Mouse (Mus musculus) stomach, postnatal 0 days (tissue): ENCODE data around the gene Gnaz. TPM values are rescaled to one million over a fixed set of nuclear protein-coding genes. Genes with fewer than 3 reads are reported as not detected.
A peak's percentile ranks its signal among the peaks of the same experiment; 100 is the strongest.

Source experiments
- ATAC-seq: fragments of 200-750 bp; cut with Nextera tagmentation; 2 replicates; pipeline ENCODE4 v1.8.0; 2017; ENCODE audit not compliant: low FRiP score, low TSS enrichment
- DNase-seq: peaks from one replicate; pipeline ENCODE4 v3.0.0-alpha.2; 2016; ENCODE audit warnings: low spot score
- H3K27ac ChIP-seq: fragments of 300-500 bp; sonication (generic); replicated peaks from 2 replicates; pipeline ENCODE4 v1.5.1; 2014; ENCODE audit warnings: mild to moderate bottlenecking, control low read depth
- H3K27me3 ChIP-seq: fragments of 300-500 bp; sonication (generic); 2 replicates; pipeline ENCODE4 v1.6.1; 2014; ENCODE audit warnings: low read length; ENCODE audit not compliant: control insufficient read depth, insufficient read depth
- H3K36me3 ChIP-seq: fragments of 300-500 bp; sonication (generic); 2 replicates; pipeline ENCODE4 v1.6.1; 2014; ENCODE audit warnings: low read length, mixed read lengths; ENCODE audit not compliant: control insufficient read depth, insufficient read depth
- H3K4me1 ChIP-seq: fragments of 300-500 bp; sonication (generic); replicated peaks from 2 replicates; pipeline ENCODE4 v1.6.1; 2014; ENCODE audit warnings: antibody characterized with exemption; ENCODE audit not compliant: control insufficient read depth, insufficient read depth
- H3K4me2 ChIP-seq: fragments of 300-500 bp; sonication (generic); replicated peaks from 2 replicates; pipeline ENCODE4 v1.6.1; 2014; ENCODE audit warnings: low read depth, mild to moderate bottlenecking, control low read depth, moderate library complexity
- H3K4me3 ChIP-seq: fragments of 300-500 bp; sonication (generic); 2 replicates; pipeline ENCODE4 v1.5.1; 2014; ENCODE audit warnings: low read depth, low read length, control low read depth
- H3K9ac ChIP-seq: fragments of 300-500 bp; sonication (generic); 2 replicates; pipeline ENCODE4 v1.6.1; 2014; ENCODE audit warnings: mild to moderate bottlenecking, low read length, control low read depth, mixed read lengths
- H3K9me3 ChIP-seq: fragments of 300-500 bp; sonication (generic); 2 replicates; pipeline ENCODE4 v1.6.1; 2016; ENCODE audit warnings: low read length; ENCODE audit not compliant: control insufficient read depth
- CTCF ChIP-seq: IDR thresholded peaks from 2 replicates; pipeline ENCODE4 v1.5.1; 2016; ENCODE audit warnings: antibody characterized with exemption, low read depth, mild to moderate bottlenecking, moderate library complexity
- EP300 ChIP-seq: optimal IDR thresholded peaks from 2 replicates; pipeline ENCODE3; 2016; ENCODE audit warnings: antibody characterized with exemption
- WGBS: fragments of 180-500 bp; shearing (Covaris S2); extraction: QIAGEN DNeasy Blood & Tissue Kit; methylation state at CpG from one replicate; pipeline ENCODE4 v1.1.7; 2014; 5-methylcytosine and 5-hydroxymethylcytosine counted together
- polyA plus RNA-seq: library from polyadenylated mRNA; unstranded; fragments of >200 nt; fragmentation: Nextera tagmentation; extraction: Ambion mirVana; gene quantifications from 2 replicates; pipeline ENCODE4 v1.2.1, GENCODE M21; 2015

The Gnaz gene
- polyA plus RNA-seq, 1 experiment from 2014 or later: 3.4 TPM

DNA sequence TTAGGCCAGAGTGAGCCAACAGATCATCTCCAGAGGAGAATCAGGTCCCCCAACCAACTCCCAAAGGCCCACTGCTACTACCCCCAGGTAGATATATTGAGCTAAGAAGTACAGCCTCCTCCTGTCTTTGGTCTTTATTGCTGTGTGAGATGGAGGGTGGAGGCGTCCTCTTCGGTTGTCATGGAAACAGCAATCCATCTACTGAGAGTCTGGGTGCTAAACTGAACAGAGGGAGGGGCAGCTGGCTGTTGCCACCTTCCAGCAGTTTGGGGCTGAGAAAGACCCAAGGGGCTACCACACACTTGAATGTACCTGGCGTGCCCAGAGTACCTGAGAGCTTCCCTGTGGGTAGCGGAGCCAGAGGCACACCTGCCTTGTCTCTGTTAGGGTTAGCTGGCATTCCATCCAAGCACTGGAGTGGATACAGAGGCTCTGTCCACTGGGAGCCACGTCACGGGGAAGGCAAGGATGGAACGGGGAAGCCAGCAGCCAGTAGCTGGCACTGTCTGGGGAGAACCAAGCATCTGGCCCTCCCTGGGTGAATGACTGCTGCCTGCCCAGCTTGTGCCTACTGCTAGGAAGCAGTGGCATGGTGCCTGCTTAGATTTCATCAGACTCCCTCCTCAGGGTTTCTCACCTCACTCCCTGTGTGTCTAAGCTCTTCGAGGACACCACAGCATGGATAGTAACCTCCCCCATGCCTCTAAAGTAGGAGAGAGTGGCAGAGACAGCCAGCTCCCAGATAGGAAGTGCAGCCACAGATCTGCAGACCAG is 40.1 kb downstream of the Gnaz start:
- DNase-seq: no peak
- H3K4me2 ChIP-seq: no peak overlapping the region
- H3K27me3 ChIP-seq: no peaks in the 10 kb centered on the region
- no peak for ATAC-seq
- H3K9me3 ChIP-seq: no peaks in the 10 kb centered on the region
- no peak overlapping the region for H3K9ac ChIP-seq
- WGBS: 74% methylated on average over 8 of the region's 8 CpGs
- no peak for TF ChIP-seq CTCF
- no peaks in the 10 kb centered on the region for H3K36me3 ChIP-seq
- no peak overlapping the region for H3K27ac ChIP-seq
- H3K4me3 ChIP-seq: no peak overlapping the region
- H3K4me1 ChIP-seq: no peaks in the 10 kb centered on the region

DNA sequence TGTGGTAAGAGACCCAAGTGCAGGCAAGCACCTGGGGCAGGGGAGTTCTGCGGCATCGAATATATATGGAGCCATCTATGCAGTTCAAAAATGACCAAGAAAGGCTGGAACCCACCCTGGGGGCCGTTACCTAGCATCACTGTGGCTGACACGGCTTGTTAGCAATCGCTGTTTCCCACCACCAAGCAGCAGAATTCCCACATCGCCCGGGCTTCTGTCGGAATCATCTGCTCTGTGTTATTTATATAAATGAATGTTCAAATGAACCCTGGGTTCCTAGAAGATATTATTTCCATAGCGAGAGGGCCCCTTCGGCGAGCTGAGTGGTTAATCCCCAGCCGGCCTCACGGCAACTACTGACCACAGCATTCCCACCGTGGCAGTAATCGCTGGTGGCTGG is 43.7 kb downstream of the Gnaz start:
- Histone ChIP-seq H3K9ac (no peak overlapping the region), H3K4me1 (no peaks in the 10 kb centered on the region), H3K4me3 (no peak overlapping the region), H3K27ac (no peak overlapping the region), H3K27me3 (no peaks in the 10 kb centered on the region), H3K4me2 (no peak overlapping the region), H3K9me3 (no peaks in the 10 kb centered on the region), H3K36me3 (no peaks in the 10 kb centered on the region)
- WGBS: 76% methylated on average over 15 of the region's 15 CpGs
- ATAC-seq (no peak), DNase-seq (no peak)
- TF ChIP-seq CTCF (no peak), EP300 (no peak)

DNA sequence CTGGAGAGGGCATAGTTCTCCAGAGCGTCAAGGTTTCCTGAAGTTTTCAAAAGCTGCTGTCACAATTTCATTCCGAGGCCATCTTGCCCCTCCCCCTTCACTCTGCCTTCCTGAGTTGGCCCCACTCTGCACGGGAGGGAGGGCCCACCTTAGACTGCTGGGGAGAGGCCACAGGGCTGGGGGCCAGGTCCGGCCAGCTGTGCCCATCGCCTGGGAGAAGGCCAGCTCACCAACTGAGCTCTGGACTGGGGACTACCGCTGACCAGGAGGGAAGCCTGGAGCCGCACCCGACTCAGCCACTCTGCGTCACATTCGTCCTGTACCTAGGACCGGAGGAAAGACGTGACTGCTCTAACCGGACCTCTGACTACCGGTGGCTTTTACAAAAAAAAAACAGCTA is 48.5 kb downstream of the Gnaz start:
- Histone ChIP-seq H3K36me3 (no peaks in the 10 kb centered on the region), H3K9me3 (no peaks in the 10 kb centered on the region), H3K9ac (no peak overlapping the region), H3K27ac (no peak overlapping the region), H3K27me3 (no peaks in the 10 kb centered on the region), H3K4me3 (no peak overlapping the region), H3K4me1 (no peaks in the 10 kb centered on the region), H3K4me2 (no peak overlapping the region)
- ATAC-seq (no peak), DNase-seq (no peak)
- TF ChIP-seq CTCF: no peak
- no peak for TF ChIP-seq EP300
- 62% methylated on average over 14 of the region's 14 CpGs for WGBS

DNA sequence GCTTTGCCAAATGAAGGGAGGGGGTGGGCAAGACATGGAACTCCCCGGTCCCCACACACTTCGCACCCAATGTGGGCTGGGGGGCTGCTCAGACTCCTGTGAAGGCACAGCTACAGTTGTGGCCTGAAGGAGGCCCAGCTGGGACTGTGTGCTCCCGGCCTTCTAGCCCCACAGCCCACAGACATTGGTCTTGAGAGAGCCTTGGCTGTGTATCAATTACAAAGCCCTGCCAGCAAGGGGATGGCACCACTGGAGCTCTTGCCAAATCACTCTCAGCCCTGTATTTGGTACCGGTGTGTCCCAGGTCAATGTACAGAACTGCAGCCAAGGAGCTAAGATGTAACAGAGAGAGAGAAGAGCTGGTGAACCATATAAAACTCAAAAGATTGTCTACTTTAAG is 49.5 kb downstream of the Gnaz start:
- no peaks in the 10 kb centered on the region for H3K4me1 ChIP-seq
- 88% methylated on average over 4 of the region's 4 CpGs for WGBS
- DNase-seq: no peak
- no peak for ATAC-seq
- TF ChIP-seq CTCF: no peak
- TF ChIP-seq EP300: no peak
- H3K9ac ChIP-seq: no peak overlapping the region
- no peaks in the 10 kb centered on the region for H3K27me3 ChIP-seq
- H3K36me3 ChIP-seq: no peaks in the 10 kb centered on the region
- no peak overlapping the region for H3K4me3 ChIP-seq
- no peak overlapping the region for H3K27ac ChIP-seq
- no peak overlapping the region for H3K4me2 ChIP-seq
- H3K9me3 ChIP-seq: no peaks in the 10 kb centered on the region

DNA sequence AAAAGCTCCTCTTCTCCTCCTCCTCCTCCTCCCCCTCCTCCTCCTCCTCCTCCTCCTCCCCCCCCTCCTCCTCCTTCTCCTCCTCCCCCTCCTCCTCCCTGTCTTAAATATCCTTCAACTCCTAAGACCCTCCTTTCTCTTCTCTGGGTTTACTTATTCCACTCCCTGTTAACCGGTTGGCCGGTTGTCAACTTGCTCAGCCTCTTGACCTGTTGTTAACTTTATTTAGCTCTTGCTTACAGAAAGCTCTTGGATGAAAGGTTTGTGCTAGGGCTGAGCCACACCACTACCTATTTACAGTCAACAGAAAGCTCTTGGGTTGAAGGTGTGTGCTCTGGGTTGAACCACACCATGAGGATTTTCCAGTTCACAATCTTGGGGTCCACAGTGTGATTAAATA is 53.3 kb downstream of the Gnaz start:
- TF ChIP-seq EP300: no peak
- no peak for TF ChIP-seq CTCF
- no peaks in the 10 kb centered on the region for H3K9me3 ChIP-seq
- no peak overlapping the region for H3K9ac ChIP-seq
- DNase-seq: no peak
- no peak overlapping the region for H3K4me3 ChIP-seq
- no peak overlapping the region for H3K27ac ChIP-seq
- H3K4me1 ChIP-seq: no peaks in the 10 kb centered on the region
- WGBS: 17% methylated on average over 2 of the region's 2 CpGs
- ATAC-seq: no peak
- H3K4me2 ChIP-seq: no peak overlapping the region
- no peaks in the 10 kb centered on the region for H3K36me3 ChIP-seq
- no peaks in the 10 kb centered on the region for H3K27me3 ChIP-seq

DNA sequence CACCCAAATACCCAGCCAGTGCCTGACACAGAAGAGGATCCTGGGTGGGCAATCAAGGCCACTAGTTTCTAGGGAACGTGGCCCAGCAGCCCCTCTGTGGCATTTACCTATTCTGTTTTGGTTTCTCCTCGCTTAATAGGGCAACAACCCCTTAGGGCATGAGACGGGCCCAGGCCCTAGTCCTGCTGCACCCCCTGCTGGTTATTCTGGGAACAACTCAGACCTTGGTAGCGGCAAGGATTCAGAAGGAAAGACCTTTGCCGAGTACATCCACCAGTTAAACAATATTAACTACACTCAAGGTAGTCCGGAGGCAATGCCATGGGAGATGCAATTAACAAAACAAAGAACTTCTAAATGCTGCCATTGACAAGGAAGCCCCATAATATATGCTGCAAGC is 54.2 kb downstream of the Gnaz start:
- Histone ChIP-seq H3K4me2 (no peak overlapping the region), H3K36me3 (no peaks in the 10 kb centered on the region), H3K27me3 (no peaks in the 10 kb centered on the region), H3K9me3 (no peaks in the 10 kb centered on the region), H3K27ac (no peak overlapping the region), H3K4me3 (no peak overlapping the region), H3K9ac (no peak overlapping the region), H3K4me1 (no peaks in the 10 kb centered on the region)
- ATAC-seq (0 out of 2 replicates have a peak, but pooled peaks have one; percentile 39), DNase-seq (peak; percentile 76)
- TF ChIP-seq CTCF: peak; percentile 93
- TF ChIP-seq EP300: no peak
- 21% methylated on average over 6 of the region's 6 CpGs for WGBS
